Mouse (Mus musculus): ENCODE measurements around the gene B4galt5.

B4galt5 gene

DNA sequence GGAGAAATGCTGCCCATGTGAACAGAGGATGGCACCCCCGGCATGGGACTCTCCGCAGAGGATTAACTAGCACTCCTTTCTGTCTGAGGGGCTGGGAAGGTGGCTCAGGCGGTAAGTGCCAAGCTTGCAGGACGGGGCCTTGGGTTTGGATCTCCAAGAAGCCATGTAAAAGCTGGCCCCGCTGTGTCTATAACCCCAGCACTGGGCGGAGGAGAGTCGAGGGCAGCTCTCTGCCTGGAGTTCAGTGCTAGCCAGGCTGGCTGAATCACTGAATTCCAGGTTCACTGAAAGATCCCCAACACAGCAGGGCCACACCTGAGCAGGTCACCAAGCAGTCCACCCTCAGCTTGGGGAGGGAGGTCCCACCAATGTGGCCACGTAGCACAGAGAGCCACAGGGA lies 45.8 kb downstream of the B4galt5 start:
- peak; percentile 3 for DNase-seq (ENCODE audit: low spot score)

- peak; percentile 1 for DNase-seq (ENCODE audit: low spot score)
Measured at GRCm38 (mm10) chr2:167302641-167303040, 46.3 kb downstream of the B4galt5 start.

- DNase-seq (ENCODE audit: low spot score), result peak; percentile 1
Measured at GRCm38 (mm10) chr2:167302031-167302430, 47.0 kb downstream of the B4galt5 start.

GRCm38 (mm10) chr2:167301601-167302000 lies 47.4 kb downstream of the B4galt5 start:
- peak; percentile 2 for DNase-seq (ENCODE audit: low spot score)

DNA sequence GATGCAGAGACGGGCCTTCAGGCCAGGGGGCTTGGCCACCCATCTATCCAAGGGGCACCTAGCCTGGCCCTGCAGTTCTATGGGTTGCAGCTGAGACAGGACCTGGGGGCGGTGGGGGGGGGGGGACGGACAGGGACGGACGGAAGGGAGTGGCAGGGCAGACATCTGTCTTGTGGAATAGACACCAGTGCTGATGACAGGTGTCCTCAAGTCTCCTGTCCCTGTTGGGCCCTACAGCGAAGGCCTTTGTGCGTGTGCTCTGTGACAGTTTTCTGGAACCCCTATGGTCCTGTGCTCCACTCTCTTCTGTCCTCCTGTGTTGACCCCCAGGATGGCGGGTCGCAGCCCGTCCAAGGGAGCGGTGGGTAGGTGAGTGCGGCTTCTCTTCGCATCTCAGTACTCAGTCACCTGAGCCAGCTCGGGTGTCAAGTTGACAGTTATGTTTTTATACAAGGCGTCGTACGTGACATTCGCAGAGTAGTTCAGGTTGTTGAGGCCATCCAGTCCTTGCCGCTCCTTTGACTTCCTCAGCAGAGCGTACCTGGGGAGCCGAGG lies 48.0 kb downstream of the B4galt5 start:
- DNase-seq (ENCODE audit: low spot score), result no peak

DNA sequence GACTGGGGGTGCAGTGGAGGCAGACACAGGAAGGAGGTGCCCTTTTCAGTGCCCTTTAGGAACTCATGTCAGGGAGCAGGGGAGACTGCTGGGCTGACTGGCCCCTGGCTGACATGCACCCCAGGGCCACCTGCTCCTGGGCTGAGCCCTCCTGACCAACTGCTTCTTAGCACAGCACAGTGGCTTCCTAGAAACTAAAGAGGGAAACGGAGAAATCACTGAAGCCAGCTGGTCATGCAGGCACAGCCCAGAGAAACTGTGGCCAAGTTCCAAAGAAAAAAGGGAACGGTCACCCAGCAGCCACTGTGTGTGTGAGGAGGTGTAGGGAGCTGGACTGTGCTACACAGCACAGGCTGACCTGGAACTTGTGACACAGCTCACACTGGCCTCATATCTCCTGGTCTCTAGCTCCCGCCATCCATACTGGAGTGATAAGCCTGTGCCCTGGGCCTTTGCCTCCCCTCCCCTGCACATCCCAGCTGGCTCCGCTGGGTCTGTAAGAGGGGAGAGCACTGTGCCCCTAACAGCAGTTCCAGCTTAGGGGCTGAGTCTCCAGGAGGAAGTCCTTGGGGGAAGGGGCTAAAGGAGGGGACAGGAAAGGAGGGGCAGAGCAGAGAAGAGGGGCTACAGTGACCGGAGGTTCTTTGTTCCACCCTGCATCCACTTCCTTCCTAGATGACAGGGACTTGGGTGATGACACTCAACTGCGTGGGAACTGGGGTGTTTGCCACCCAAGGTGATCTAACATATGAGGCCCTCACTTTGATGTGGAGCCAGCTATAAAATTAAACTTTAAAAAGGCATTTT lies 48.9 kb downstream of the B4galt5 start:
- DNase-seq (ENCODE audit: low spot score), result peak; percentile 3

DNA sequence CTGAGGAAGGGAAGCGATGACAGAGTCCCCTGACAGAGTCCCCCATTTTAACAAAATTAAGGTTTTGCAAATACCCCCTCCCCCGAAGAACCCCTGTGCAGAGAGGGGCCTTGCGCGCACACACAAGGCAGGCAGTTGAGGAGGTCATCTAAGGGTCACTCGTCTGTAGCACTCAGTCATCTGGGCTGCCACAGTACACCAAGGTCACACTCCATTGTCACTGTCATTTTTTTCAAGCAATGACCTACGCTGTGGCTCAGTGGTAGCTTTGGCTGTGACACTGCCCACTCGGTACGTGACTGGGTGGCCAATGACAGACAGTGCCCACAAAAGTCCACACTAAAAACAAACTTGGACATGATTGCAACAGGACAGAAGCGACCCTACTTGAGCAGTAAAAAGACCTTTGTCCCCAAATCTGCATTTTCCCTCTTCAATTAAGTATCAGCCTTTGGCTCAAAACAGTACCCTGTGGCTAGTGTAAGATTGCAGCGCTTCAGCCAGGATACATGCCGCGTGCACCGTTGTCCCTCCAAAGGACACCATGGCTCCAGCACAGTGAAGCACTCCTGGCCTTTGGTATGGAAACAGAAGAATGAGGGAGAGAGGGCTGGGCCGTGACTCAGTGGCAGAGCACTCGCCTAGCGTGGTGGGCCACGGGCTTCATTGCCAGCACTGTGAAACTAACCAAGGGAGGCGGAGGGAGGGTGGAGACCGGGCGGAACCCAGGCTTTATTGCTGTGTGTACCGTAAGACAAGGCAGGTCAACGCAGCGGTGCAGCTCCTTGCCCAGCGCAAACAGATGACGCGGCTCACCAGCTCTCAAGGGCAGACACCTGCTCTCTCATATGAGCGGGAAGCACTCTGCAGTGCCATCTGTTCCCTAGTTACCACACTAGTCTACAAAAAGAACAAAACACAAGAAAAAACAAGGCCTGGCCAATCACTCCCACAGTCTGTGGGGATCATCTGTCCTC lies 50.0 kb downstream of the B4galt5 start:
- peak; percentile 3 for DNase-seq (ENCODE audit: low spot score)

- DNase-seq (ENCODE audit: low spot score), result peak; percentile 2
Measured at GRCm38 (mm10) chr2:167297985-167298384, 51.0 kb downstream of the B4galt5 start.

GRCm38 (mm10) chr2:167294926-167295325 lies 54.1 kb downstream of the B4galt5 start:
- peak; percentile 7 for DNase-seq (ENCODE audit: low spot score)

DNA sequence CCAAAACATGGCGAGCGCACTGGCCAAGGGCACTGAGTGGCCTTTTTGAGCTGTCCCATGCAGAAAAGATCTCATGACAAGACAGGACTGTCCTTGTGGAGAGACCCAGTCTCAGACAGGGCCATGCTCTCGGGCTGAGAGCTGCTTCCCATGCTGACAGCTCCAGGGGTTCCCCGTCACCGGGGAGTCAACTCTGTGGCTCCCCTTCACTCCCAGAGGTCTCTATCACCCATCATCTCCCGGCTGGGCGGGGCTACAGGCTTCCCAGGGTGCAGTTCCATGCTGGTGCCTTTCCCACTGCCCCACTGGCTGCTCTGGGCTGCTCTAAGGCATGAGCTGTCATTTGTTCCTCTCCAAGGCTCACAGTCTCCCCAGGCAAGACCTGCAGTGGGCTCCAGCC lies 54.8 kb downstream of the B4galt5 start:
- peak; percentile 4 for DNase-seq (ENCODE audit: low spot score)

DNA sequence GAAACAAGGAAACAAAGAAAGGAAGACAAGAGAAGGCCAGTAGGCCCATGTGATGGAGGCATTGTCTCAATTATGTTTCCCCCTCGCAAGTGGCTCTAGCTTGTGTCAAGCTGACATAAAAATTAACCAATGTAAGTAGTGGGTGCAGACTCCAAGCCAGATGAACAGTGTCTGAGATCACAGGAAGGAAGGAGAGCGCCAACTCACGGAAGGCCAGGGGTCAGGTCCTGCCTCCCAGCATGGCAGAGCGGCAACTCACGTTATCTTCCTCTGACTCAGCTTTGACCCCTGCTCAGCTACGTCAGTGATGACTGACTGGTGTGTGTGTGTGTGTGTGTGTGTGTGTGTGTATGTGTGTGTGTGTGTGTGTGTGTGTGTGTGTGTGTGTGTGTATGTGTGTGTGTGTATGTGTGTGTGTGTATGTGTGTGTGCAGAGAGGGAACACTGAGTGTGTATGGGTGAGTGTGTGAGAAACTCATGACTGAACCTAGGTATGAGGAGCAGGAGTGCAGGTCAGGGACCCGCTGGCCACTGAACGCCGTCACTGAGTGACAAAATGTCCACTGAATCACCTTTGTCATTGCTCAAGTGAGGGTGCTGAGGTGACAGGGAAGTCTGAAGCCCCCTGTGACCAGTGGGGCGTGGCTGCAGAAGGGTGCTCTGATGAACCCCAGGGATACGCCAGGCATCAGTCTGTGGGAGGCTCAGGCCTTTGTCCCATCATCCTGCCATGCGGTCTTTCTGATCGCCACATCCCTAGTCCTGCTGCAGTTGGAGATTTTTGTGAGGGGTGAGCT lies 55.5 kb downstream of the B4galt5 start:
- peak; percentile 9 for DNase-seq (ENCODE audit: low spot score)

DNA sequence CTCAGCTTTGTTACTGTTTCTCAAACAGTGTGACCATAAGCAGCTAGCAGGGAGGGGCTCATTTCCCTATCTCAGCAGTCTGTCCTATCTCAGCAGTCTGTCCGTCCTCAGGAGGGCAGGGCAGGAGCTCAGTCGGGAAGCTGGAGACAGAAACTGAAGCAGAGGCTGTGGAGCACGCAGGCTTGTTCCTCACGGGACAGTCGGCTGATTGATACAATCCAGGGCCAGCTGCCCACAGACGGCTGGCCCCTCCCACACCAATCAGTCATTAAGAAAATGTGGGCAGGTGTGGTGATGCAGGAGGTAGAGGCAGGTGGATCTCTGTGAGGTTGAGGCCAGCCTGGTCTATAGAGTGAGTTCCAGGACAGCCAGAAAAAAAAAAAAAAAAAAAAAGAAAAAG lies 56.1 kb downstream of the B4galt5 start:
- DNase-seq (ENCODE audit: low spot score), result peak; percentile 31

- DNase-seq (ENCODE audit: low spot score), result peak; percentile 6
Measured at GRCm38 (mm10) chr2:167292151-167292591, 56.8 kb downstream of the B4galt5 start.

- DNase-seq (ENCODE audit: low spot score), result peak; percentile 24
Measured at GRCm38 (mm10) chr2:167291656-167292055, 57.3 kb downstream of the B4galt5 start.

- peak; percentile 3 for DNase-seq (ENCODE audit: low spot score)
Measured at GRCm38 (mm10) chr2:167281461-167281860, 67.5 kb downstream of the B4galt5 start.

DNA sequence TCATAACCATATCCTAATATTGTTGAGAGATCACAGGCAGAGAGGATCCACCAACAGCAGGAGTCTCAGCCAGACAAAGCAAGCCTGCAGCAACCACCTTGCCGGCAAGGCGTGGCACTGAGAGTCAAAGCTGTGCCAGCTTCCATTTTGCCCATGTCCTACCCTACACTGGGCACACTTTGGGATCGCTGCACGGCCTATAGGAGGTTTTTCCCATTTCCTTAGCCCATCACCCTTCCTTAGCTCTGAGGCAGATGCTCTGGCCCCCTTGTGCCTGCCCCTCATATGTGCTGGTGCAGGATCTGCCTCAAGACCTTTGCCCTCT lies 68.0 kb downstream of the B4galt5 start:
- no peak for DNase-seq (ENCODE audit: low spot score)

DNA sequence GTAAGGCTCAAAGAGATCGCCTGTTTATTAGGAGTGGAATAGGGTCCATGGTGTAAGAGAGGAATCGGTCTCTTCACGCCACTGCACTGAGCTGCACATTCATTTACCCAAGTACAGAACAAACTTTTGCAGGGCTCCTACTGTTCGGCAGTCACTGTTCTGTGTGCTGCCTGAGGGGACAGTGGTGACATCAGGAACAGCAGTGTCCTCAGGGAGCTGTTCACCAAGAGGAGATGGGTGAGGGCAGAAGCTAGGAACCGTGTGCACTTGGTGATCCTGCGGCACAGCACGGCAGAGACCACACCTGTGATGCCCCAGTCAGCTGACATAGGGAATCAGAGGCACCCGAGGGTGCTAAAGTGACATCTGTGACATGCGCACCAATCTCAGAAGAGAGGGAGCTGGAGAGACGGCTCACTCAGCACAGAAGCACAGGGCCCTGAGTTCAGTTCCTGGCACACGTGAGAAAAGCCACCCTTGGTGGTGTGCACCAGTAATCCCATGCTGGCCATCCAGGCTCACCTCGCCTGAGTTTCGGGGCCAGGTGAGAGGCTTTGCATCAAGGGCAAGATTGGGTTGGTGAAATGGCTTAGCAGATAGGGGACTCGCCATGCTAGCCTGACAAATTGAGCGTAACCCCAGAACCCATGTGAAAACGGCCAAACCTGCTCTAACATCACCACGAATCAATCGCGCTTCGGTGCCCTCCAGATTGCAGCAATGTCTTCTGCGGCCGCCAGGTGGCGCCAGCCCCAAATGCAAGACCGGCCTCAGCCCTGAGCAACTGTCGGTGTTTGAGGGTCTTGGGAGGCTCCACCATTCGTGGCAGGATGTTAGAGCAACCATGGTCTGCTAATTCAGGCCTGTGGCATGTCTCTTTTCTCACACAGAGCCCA lies 68.6 kb downstream of the B4galt5 start:
- peak; percentile 65 for DNase-seq (ENCODE audit: low spot score)

DNA sequence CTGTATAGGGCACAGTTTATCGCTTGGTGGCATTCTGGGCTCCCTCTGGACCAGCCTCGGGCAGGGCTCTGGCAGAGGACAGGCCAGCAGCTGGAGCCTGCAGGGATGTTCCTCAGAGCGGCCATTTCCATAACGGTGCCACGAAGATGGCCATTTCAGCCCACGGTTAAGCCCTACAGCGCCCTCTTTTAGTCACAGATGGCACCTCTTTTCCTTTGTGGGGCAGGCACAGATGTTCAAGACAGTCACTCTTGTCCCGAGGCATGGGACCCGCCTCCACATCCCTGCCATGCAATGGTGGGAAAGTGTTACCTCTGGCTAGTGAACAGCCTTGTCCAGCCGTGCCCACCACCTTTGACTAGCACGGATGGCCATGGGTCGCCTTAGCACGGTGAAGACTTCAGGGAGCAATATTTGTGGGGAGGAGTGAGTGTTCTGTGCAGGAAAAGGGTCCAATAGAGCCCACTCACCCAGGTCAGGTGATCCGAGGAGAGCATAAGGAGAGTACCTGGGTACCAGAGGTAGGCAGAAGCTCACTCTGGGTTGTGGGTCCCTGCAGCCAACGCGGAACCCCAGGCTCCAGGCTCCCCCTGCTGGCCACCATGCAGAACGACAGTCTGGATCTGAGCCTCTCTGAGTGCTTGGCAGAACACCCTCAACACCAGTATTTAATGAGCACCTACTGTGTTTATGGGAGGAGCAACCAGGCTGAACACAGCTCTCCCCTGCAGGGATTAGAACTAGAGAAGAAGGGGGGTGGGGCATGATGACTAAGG lies 70.0 kb downstream of the B4galt5 start:
- no peak for DNase-seq (ENCODE audit: low spot score)

GRCm38 (mm10) chr2:167278011-167278410 lies 71.0 kb downstream of the B4galt5 start:
- DNase-seq (ENCODE audit: low spot score), result peak; percentile 3

GRCm38 (mm10) chr2:167277026-167277425 lies 72.0 kb downstream of the B4galt5 start:
- DNase-seq (ENCODE audit: low spot score), result peak; percentile 13
